Mouse (Mus musculus) embryonic fibroblast, embryonic 13.5 days (primary cell): ENCODE measurements around the gene Btbd1.

Source experiments
- CTCF ChIP-seq: IDR thresholded peaks from 2 replicates; pipeline ENCODE4 v1.5.1; 2011; ENCODE audit warnings: mild to moderate bottlenecking, control low read depth, low read length, moderate library complexity, borderline replicate concordance; ENCODE audit not compliant: insufficient read depth
- POLR2A ChIP-seq: IDR thresholded peaks from 2 replicates; pipeline ENCODE4 v1.6.1; 2011; ENCODE audit warnings: low read depth, mild to moderate bottlenecking, control low read depth, low read length, moderate library complexity

- TF ChIP-seq POLR2A, result no peak
- TF ChIP-seq CTCF, result no peak
Observed at GRCm38 (mm10) chr7:81845313-81845712, 16.1 kb upstream of the Btbd1 start.
